Mouse (Mus musculus) heart, adult 2 months (tissue): ENCODE data around the gene Yae1d1. TPM values are rescaled to one million over a fixed set of nuclear protein-coding genes. Genes with fewer than 3 reads are reported as not detected.

Experiments used
- DNase-seq, 2 experiments: peaks; one replicate each; pipeline ENCODE4 v3.0.0; 2021
- H3K27ac ChIP-seq: fragments of 200-600 bp; 2 replicates; pipeline ENCODE4 v1.8.1; 2022
- H3K27me3 ChIP-seq: fragments of 200-500 bp; 2 replicates; pipeline ENCODE4 v1.6.1; 2012; ENCODE audit warnings: mild to moderate bottlenecking, low read length, inconsistent platforms, mixed read lengths; ENCODE audit not compliant: control insufficient read depth, insufficient read depth
- H3K36me3 ChIP-seq: fragments of 200-500 bp; 2 replicates; pipeline ENCODE4 v1.6.1; 2012; ENCODE audit warnings: low read length, inconsistent platforms; ENCODE audit not compliant: control insufficient read depth, insufficient read depth
- H3K4me1 ChIP-seq: fragments of 200-500 bp; 2 replicates; pipeline ENCODE4 v1.6.1; 2011; ENCODE audit warnings: low read length; ENCODE audit not compliant: control insufficient read depth, insufficient read depth
- H3K4me3 ChIP-seq: fragments of 200-600 bp; 2 replicates; pipeline ENCODE4 v1.8.1; 2022
- H3K79me2 ChIP-seq: fragments of 200-500 bp; replicated peaks from 2 replicates; pipeline ENCODE4 v1.6.1; 2012; ENCODE audit warnings: mild to moderate bottlenecking, inconsistent platforms, low read length, moderate library complexity, mixed read lengths; ENCODE audit not compliant: control insufficient read depth, insufficient read depth
- H3K9ac ChIP-seq: fragments of 200-500 bp; 2 replicates; pipeline ENCODE4 v1.6.1; 2012; ENCODE audit warnings: low read depth, mild to moderate bottlenecking, control low read depth, inconsistent platforms, low read length, mixed read lengths
- CTCF ChIP-seq: fragments of 200-600 bp; IDR thresholded peaks from 2 replicates; pipeline ENCODE4 v1.8.1; 2022; ENCODE audit warnings: antibody characterized with exemption, mild to moderate bottlenecking, moderate library complexity
- EP300 ChIP-seq: fragments of 200-500 bp; IDR thresholded peaks from 2 replicates; pipeline ENCODE4 v1.6.1; 2011; ENCODE audit warnings: low read depth, low read length, control low read depth; ENCODE audit not compliant: insufficient read depth
- POLR2A ChIP-seq: fragments of 200-500 bp; IDR thresholded peaks from 2 replicates; pipeline ENCODE4 v1.6.1; 2011; ENCODE audit warnings: mild to moderate bottlenecking, low read depth, low read length, control low read depth; ENCODE audit not compliant: insufficient read depth
- WGBS: fragments of 180-500 bp; shearing (Covaris S2); methylation state at CpG from one replicate; pipeline ENCODE4 v1.1.7; 2018; 5-methylcytosine and 5-hydroxymethylcytosine counted together
- intact Hi-C: fragments of 180-260 bp; cut with DNase I; formaldehyde crosslinking; loops from one replicate; pipeline ENCODE4 v1.15.1; 2025
- polyA plus RNA-seq: library from polyadenylated mRNA; depleted of rRNA; stranded (reverse); fragments of >200 nt; gene quantifications from 2 replicates; pipeline ENCODE4 v1.2.3, GENCODE M21; 2012
- total RNA-seq, 2 experiments: library from RNA; stranded (reverse); gene quantifications; 2 replicates each; pipeline ENCODE4 v1.2.3; 2021

Gene Yae1d1
- total and polyA plus RNA-seq, 3 experiments: 36.2 to 39.0 (median 37.6) TPM

DNA sequence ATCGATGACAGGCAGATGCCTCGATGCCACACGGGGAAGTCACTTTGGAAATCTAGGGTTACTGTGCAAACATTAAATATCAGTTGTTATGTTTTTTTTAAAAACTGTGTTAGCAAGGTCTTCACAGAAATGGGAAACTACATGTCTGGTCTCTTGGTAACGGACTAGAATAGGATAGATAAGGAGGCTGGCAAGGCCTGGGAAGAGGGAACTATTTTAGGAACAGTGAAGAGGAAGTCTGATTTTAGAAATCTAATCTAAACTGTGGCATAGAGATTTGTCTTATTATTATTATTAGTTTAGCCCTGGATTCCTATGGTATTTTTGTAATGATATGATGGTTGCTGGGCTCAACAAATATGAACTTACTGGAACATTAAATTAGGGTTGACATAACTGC, 1.1 kb downstream of the Yae1d1 start:
- peak overlapping the region; percentile 89 for H3K4me3 ChIP-seq
- no peaks in the 10 kb centered on the region for H3K4me1 ChIP-seq
- peaks cover 6% of the 10 kb centered on the region for H3K36me3 ChIP-seq
- no peak for TF ChIP-seq POLR2A
- no peak for TF ChIP-seq CTCF
- no peak for TF ChIP-seq EP300
- intact Hi-C loops: loop anchor here (2.0 kb wide), 1 partner anchor 47 kb away; the partner anchor contains the start of gene Rala
- DNase-seq: no peak
- H3K79me2 ChIP-seq: no peaks in the 10 kb centered on the region; the same call in 1 of the 2 replicates
- 11% methylated on average over 4 of the region's 4 CpGs for WGBS
- no peaks in the 10 kb centered on the region for H3K27me3 ChIP-seq
- peak overlapping the region; percentile 87 for H3K27ac ChIP-seq
- no peak overlapping the region for H3K9ac ChIP-seq

GRCm38 (mm10) chr13:17983194-17983593, 10.0 kb downstream of the Yae1d1 start:
- H3K36me3 ChIP-seq: peaks cover 14% of the 10 kb centered on the region
- WGBS: 30% methylated on average over 4 of the region's 4 CpGs
- no peak overlapping the region for H3K9ac ChIP-seq
- no peaks in the 10 kb centered on the region for H3K79me2 ChIP-seq
- intact Hi-C loops: loop anchor here (1.0 kb wide), 1 partner anchor 146 kb away; no protein-coding TSS in a partner anchor
- no peak overlapping the region for H3K4me3 ChIP-seq
- H3K27me3 ChIP-seq: no peaks in the 10 kb centered on the region
- no peaks in the 10 kb centered on the region for H3K4me1 ChIP-seq
- TF ChIP-seq CTCF (peak; percentile 90), EP300 (no peak), POLR2A (no peak)
- no peak overlapping the region for H3K27ac ChIP-seq
- DNase-seq: peak; percentile 34 to 46

GRCm38 (mm10) chr13:17982634-17983033, 10.5 kb downstream of the Yae1d1 start:
- intact Hi-C loops: loop anchor here (1.0 kb wide), 1 partner anchor 145 kb away; no protein-coding TSS in a partner anchor
- no peak overlapping the region for H3K4me3 ChIP-seq
- H3K9ac ChIP-seq: no peak overlapping the region
- no peak for DNase-seq
- 67% methylated on average over 5 of the region's 5 CpGs for WGBS
- no peak overlapping the region for H3K27ac ChIP-seq
- H3K4me1 ChIP-seq: no peaks in the 10 kb centered on the region
- H3K27me3 ChIP-seq: no peaks in the 10 kb centered on the region
- peaks cover 12% of the 10 kb centered on the region for H3K36me3 ChIP-seq
- H3K79me2 ChIP-seq: no peaks in the 10 kb centered on the region
- TF ChIP-seq EP300 (no peak), CTCF (no peak), POLR2A (no peak)

- intact Hi-C loops: no loop called here
- no peak overlapping the region for H3K4me3 ChIP-seq
- no peaks in the 10 kb centered on the region for H3K36me3 ChIP-seq
- WGBS: 56% methylated on average over 8 of the region's 8 CpGs
- H3K9ac ChIP-seq: no peak overlapping the region
- no peaks in the 10 kb centered on the region for H3K79me2 ChIP-seq
- TF ChIP-seq CTCF (no peak), POLR2A (no peak), EP300 (no peak)
- H3K4me1 ChIP-seq: no peaks in the 10 kb centered on the region
- no peak for DNase-seq
- H3K27me3 ChIP-seq: no peaks in the 10 kb centered on the region
- no peak overlapping the region for H3K27ac ChIP-seq
Measured at GRCm38 (mm10) chr13:17976854-17977739, 16.1 kb downstream of the Yae1d1 start.

DNA sequence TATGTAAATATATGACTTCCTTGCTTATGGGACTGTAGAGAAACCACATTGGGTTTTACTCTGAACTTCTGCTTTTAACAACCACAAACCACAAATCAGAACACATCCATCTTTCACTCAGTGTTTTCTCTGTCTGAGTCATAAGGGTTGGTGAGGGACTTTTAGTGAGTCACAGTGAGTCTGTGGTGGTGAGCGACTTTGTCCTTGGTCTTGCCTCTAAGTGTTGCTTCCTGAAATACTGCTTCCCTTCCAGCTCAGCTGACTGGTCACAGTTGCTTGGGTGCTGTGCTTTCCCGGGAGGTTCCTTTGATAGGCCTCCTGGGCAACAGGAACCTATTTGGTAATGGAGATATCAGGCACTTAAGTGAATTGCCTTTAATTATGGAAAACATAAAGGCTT, 17.3 kb downstream of the Yae1d1 start:
- TF ChIP-seq EP300 (no peak), CTCF (no peak), POLR2A (no peak)
- no peaks in the 10 kb centered on the region for H3K27me3 ChIP-seq
- WGBS: 10% methylated on average over 2 of the region's 2 CpGs
- no peaks in the 10 kb centered on the region for H3K79me2 ChIP-seq
- H3K9ac ChIP-seq: no peak overlapping the region
- intact Hi-C loops: no loop called here
- no peak overlapping the region for H3K27ac ChIP-seq
- H3K4me1 ChIP-seq: no peaks in the 10 kb centered on the region
- H3K4me3 ChIP-seq: no peak overlapping the region
- H3K36me3 ChIP-seq: no peaks in the 10 kb centered on the region
- DNase-seq: peak in 1 of 2 experiments; percentile 46

DNA sequence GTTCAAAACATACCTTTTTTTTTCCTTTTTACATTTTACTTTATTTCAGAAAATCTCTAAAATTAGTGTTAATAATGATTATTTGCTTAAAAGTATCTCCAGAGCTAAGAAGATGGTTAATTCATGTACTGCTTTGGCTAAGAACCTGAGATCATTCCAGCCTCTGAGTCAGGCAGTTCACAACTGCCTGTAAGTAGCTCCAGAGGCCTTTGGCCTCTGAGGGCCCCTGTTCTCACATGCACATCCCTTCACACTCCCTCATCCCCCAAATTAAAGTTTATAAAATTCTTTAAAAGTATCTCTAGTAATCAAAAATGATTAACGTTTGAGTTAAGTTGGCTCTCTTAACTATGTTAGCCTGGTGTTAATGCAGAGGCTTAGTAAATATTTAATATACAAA, 17.7 kb downstream of the Yae1d1 start:
- WGBS: 79% methylated on average over 1 of the region's 1 CpGs
- intact Hi-C loops: no loop called here
- H3K27me3 ChIP-seq: no peaks in the 10 kb centered on the region

More for the DNA sequence above, 17.7 kb downstream of the Yae1d1 start:
- no peak for TF ChIP-seq CTCF
- no peak for TF ChIP-seq EP300
- TF ChIP-seq POLR2A: no peak
- H3K36me3 ChIP-seq: no peaks in the 10 kb centered on the region
- no peak for DNase-seq
- no peak overlapping the region for H3K9ac ChIP-seq
- no peaks in the 10 kb centered on the region for H3K79me2 ChIP-seq
- no peak overlapping the region for H3K4me3 ChIP-seq
- H3K27ac ChIP-seq: no peak overlapping the region
- H3K4me1 ChIP-seq: no peaks in the 10 kb centered on the region
